Mouse (Mus musculus): ENCODE results near the gene Ehf. TPM values are rescaled to one million over a fixed set of nuclear protein-coding genes. Genes with fewer than 3 reads are reported as not detected.

The Ehf gene
- 0.25 to 1.0 TPM in 2 of 4 replicates, not detected in the others for total RNA-seq (2023)

DNA sequence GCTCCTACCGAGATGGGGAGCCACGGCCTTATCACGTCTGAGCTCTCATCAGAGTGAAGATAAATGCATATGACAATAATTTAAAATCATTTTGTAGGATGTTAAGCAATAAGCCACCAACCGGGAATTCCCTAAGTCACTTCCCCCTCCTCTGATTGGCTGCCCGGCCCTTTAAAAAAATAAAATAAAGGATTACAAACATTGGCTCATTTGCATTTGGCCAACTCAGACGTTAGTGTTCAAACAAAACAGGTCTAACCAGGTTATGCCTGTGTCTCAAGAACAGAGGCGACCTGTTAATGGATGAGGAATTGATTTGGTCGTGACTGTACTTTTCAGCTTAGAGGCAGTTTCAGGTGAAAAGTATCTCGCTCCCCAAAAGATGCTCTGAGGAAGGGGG, at the start of gene Ehf:
Gene Ehf, minus strand, starts transcription at position 147 of the 400 bp plus-strand sequence.

Other genes with a start within 250 kb of the Ehf start
- 9.2 to 14.1 TPM (median 11.5 TPM) in 4 replicates for gene Pdhx, start 229.8 kb downstream of the Ehf start, total RNA-seq (2023)
- 23.9 to 35.0 TPM (median 28.0 TPM) in 4 replicates for gene Apip, start 229.6 kb downstream of the Ehf start, total RNA-seq (2023)
- gene Elf5, start 108.4 kb upstream of the Ehf start, total RNA-seq (2023) = not detected in 4 replicates
- gene Cat, start 181.9 kb upstream of the Ehf start, total RNA-seq (2023) = 63.2 to 77.2 TPM (median 75.2 TPM) in 4 replicates